Mouse (Mus musculus) bone marrow macrophage, adult 2 months (primary cell): ENCODE measurements around the gene Itm2c.

Experiments used
- CTCF ChIP-seq: IDR thresholded peaks from 2 replicates; pipeline ENCODE4 v1.5.1; 2012; ENCODE audit warnings: low read depth, mild to moderate bottlenecking, low read length, moderate library complexity
- POLR2A ChIP-seq: IDR thresholded peaks from 2 replicates; pipeline ENCODE4 v1.6.1; 2012; ENCODE audit warnings: mild to moderate bottlenecking, low read depth, low read length, borderline replicate concordance

- TF ChIP-seq CTCF (no peak), POLR2A (no peak)
Observed at GRCm38 (mm10) chr1:85942318-85942717, 48.2 kb downstream of the Itm2c start.
